Mouse (Mus musculus) stomach, embryonic 15.5 days (tissue): ENCODE data around the gene Lsm7. TPM values are rescaled to one million over a fixed set of nuclear protein-coding genes. Genes with fewer than 3 reads are reported as not detected.

Source experiments
- ATAC-seq: fragments of 200-750 bp; cut with Nextera tagmentation; 2 replicates; pipeline ENCODE4 v1.8.0; 2017; ENCODE audit warnings: low read depth, moderate number of reproducible peaks, moderate TSS enrichment; ENCODE audit not compliant: insufficient read depth, low FRiP score
- H3K27ac ChIP-seq: fragments of 300-500 bp; sonication (generic); 2 replicates; pipeline ENCODE4 v1.5.1; 2015; ENCODE audit warnings: mild to moderate bottlenecking, inconsistent platforms
- H3K27me3 ChIP-seq: fragments of 300-500 bp; sonication (generic); replicated peaks from 2 replicates; pipeline ENCODE4 v1.6.1; 2015; ENCODE audit warnings: inconsistent platforms
- H3K36me3 ChIP-seq: fragments of 300-500 bp; sonication (generic); 2 replicates; pipeline ENCODE4 v1.6.1; 2015; ENCODE audit warnings: inconsistent platforms
- H3K4me1 ChIP-seq: fragments of 300-500 bp; sonication (generic); 2 replicates; pipeline ENCODE4 v1.6.1; 2015; ENCODE audit warnings: inconsistent platforms
- H3K4me2 ChIP-seq: fragments of 300-500 bp; sonication (generic); 2 replicates; pipeline ENCODE4 v1.6.1; 2015; ENCODE audit warnings: mild to moderate bottlenecking, inconsistent platforms
- H3K4me3 ChIP-seq: fragments of 300-500 bp; sonication (generic); replicated peaks from 2 replicates; pipeline ENCODE4 v1.5.1; 2015; ENCODE audit warnings: inconsistent platforms
- H3K9ac ChIP-seq: fragments of 300-500 bp; sonication (generic); 2 replicates; pipeline ENCODE4 v1.6.1; 2015; ENCODE audit warnings: inconsistent platforms
- H3K9me3 ChIP-seq: fragments of 300-500 bp; sonication (generic); 2 replicates; pipeline ENCODE4 v1.6.1; 2016; ENCODE audit warnings: inconsistent platforms
- WGBS: fragments of 180-500 bp; shearing (Covaris S2); methylation state at CpG from one replicate; pipeline ENCODE4 v1.1.7; 2015; 5-methylcytosine and 5-hydroxymethylcytosine counted together
- polyA plus RNA-seq: library from polyadenylated mRNA; unstranded; fragments of >200 nt; fragmentation: Nextera tagmentation; extraction: Ambion mirVana; gene quantifications from 2 replicates; pipeline ENCODE4 v1.2.1, GENCODE M21; 2015

Lsm7 gene
- polyA plus RNA-seq: 245 and 261 TPM in 2 replicates

DNA sequence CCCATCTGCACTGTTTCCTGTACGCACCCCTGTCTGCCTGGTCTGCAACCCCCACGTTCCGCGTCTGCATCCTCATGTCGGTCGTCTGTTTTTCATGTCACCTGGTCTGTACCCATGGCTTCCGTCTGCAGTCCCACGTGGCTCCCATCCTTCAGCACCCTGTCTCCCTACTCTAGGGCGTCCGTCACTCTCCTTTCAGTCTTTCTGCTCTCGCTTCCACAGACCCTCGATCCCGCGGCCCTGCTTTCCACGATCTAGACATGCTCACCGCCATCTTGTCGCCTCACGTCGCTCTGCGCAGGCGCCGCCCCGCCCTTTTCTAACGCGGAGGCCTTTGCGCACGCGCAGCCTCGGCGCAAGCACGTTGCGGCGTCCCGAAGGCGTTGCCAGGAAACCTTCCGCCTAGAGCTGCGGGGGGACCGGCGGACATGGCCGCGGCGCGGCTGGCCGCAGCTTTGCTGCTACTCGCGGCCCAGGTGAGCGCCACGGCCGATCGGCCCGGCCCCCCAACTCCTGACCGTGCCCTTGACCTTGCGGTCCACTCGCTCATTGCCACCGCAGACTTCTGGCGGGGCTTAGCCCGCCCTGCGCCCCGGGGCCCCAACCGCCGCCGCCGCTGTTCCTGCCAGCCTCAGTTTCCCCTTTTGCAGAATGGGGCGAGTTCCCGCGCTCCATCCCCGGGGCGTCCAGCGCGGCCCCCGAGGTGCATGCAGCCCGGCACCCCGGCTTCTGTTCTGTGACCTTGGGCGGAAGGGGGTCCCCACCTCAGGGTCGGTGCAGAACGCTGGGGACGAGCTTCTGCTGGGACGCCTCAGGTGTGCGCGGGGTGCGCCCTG is at the start of gene Lsm7, which contains the start of gene Sppl2b:
TSS of gene Lsm7 (minus strand) at position 297 of the 836 bp plus-strand sequence.
TSS of gene Sppl2b (plus strand) at position 363 of the 836 bp plus-strand sequence.
- peaks cover 15% of the 10 kb centered on the region for H3K36me3 ChIP-seq
- under 1% methylated on average over 81 of the region's 81 CpGs for WGBS
- no peaks in the 10 kb centered on the region for H3K27me3 ChIP-seq
- no peaks in the 10 kb centered on the region for H3K9me3 ChIP-seq
- H3K4me3 ChIP-seq: peak within 1 kb of the TSS; percentile 86
- ATAC-seq: peak; percentile 74
- peak within 1 kb of the TSS; percentile 99 for H3K4me2 ChIP-seq
- peaks cover 38% of the 10 kb centered on the region for H3K4me1 ChIP-seq
- H3K9ac ChIP-seq: peak within 1 kb of the TSS; percentile 66
- 0 out of 2 replicates have a peak within 1 kb of the TSS, but pooled peaks have one; percentile 40 for H3K27ac ChIP-seq

DNA sequence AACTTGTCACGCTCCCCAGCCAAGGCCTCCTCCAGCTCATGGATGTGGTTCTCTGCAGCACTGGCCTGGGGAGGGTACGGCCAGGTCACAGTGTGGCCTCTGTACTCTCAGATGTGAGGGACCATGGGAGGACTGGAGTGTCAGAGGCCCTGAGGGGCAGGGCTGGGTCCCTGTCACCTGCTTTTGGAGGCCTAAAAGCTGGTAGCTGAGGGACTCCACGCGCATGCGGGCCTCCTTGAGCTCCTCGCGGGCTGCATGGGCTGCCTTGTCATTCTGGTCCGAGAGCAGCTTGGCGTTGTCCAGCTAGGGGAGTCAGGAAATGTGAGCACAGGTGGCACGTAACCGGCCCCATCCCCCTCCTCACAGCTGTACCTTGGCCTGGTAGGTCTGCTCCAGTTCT is 49.7 kb upstream of the Lsm7 start:
- H3K4me1 ChIP-seq: peaks cover 8% of the 10 kb centered on the region
- H3K27ac ChIP-seq: no peak overlapping the region
- no peak overlapping the region for H3K4me3 ChIP-seq
- WGBS: 90% methylated on average over 11 of the region's 11 CpGs
- H3K36me3 ChIP-seq: peaks cover 51% of the 10 kb centered on the region
- no peak for ATAC-seq
- no peak overlapping the region for H3K9ac ChIP-seq
- H3K27me3 ChIP-seq: no peaks in the 10 kb centered on the region
- no peaks in the 10 kb centered on the region for H3K9me3 ChIP-seq
- no peak overlapping the region for H3K4me2 ChIP-seq

DNA sequence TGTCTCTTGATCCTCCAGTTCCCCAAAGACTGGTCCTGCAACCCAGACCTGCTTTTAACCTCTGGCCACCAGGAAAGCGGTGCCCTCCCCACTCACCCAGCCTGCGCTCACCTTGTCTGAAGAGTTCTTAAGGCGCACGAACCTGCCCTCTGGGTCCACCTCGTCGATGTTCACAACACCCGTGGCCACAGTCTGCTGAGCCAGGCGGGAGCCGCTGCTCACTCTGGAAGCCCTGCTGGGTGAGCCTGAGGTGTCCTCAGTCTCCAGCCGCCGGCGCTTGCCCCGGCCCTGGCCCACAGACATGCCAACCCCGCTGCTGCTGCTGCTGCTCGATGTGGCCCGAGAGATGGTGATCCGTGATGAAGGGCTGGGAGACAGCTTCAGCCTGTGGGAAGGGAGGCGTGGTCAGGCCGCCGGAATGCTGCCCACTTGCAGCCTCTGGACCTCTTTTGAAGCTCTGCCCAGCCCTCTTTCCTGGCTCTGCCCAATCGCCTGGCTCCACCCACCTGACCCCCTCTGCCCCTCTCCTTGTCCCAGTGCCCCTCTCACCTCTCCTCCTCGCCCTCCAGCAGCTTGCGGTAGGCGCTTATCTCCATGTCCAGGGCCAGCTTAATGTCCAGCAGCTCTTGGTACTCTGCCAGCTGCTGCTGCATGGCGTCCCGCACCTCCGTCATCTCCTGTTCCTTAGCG is 49.1 kb upstream of the Lsm7 start:
- Histone ChIP-seq H3K4me2 (no peak overlapping the region), H3K27ac (no peak overlapping the region), H3K36me3 (peaks cover 52% of the 10 kb centered on the region), H3K9ac (no peak overlapping the region), H3K27me3 (no peaks in the 10 kb centered on the region), H3K4me1 (peaks cover 13% of the 10 kb centered on the region), H3K4me3 (no peak overlapping the region), H3K9me3 (no peaks in the 10 kb centered on the region)
- no peak for ATAC-seq
- 82% methylated on average over 28 of the region's 28 CpGs for WGBS

DNA sequence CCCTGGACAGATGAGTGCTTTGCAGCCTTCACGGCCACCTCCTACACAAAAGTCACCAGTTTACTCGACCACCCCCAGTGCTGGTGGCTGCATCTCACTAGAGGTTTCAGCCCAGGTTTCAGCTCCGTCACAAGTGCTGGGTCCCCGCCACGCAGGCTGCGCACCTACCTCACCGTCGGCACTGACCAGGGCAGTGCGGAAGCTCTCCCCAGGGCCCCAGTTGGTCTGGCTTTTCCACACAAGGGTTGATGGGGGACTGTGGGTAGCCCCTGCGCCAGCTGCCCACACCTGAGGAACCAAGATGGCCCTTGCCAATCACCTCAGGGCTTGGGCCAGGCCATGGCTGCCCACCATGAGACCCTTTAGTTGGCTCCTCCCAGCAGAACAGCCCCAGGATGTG is 48.3 kb upstream of the Lsm7 start:
- Histone ChIP-seq H3K27ac (no peak overlapping the region), H3K27me3 (no peaks in the 10 kb centered on the region), H3K4me2 (no peak overlapping the region), H3K4me3 (no peak overlapping the region), H3K36me3 (peaks cover 57% of the 10 kb centered on the region), H3K9me3 (no peaks in the 10 kb centered on the region), H3K4me1 (peaks cover 19% of the 10 kb centered on the region), H3K9ac (no peak overlapping the region)
- no peak for ATAC-seq
- WGBS: 89% methylated on average over 10 of the region's 10 CpGs

DNA sequence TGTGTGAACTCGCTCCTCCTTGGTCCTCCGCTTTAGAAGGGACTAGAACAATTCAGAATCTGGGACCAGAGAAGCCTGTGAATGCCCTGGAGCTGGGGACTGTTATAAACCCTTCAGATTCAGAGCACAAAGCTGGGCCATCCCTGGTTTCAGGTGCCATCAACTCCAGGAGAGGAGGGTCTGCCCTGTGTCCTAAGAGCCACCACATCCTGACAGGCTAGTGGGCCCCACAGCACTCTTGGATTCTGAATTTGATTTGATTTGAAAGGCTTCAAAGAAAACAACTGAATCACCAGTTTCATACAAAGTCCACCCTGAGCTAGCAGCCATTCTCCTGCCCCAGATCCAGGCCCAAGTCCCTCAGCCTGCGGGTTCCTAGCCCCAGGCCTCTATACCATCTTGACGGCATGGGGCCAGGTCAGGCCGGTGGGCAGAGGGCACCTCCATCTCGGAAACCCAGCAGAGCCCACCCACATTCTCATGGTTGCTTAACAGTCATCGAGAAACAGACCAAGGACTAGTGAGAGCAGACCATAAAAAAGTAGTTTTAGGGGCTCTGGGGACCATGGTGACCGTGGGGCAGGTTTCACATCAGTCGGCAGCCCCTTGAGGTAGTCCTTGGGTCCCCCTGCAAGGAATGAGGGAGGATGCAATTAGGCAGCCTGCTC is 47.4 kb upstream of the Lsm7 start:
- Histone ChIP-seq H3K27ac (no peak overlapping the region), H3K4me1 (peaks cover 19% of the 10 kb centered on the region), H3K4me2 (no peak overlapping the region), H3K9ac (no peak overlapping the region), H3K27me3 (no peaks in the 10 kb centered on the region), H3K4me3 (no peak overlapping the region), H3K9me3 (no peaks in the 10 kb centered on the region), H3K36me3 (peaks cover 49% of the 10 kb centered on the region)
- ATAC-seq: no peak
- 92% methylated on average over 9 of the region's 9 CpGs for WGBS

DNA sequence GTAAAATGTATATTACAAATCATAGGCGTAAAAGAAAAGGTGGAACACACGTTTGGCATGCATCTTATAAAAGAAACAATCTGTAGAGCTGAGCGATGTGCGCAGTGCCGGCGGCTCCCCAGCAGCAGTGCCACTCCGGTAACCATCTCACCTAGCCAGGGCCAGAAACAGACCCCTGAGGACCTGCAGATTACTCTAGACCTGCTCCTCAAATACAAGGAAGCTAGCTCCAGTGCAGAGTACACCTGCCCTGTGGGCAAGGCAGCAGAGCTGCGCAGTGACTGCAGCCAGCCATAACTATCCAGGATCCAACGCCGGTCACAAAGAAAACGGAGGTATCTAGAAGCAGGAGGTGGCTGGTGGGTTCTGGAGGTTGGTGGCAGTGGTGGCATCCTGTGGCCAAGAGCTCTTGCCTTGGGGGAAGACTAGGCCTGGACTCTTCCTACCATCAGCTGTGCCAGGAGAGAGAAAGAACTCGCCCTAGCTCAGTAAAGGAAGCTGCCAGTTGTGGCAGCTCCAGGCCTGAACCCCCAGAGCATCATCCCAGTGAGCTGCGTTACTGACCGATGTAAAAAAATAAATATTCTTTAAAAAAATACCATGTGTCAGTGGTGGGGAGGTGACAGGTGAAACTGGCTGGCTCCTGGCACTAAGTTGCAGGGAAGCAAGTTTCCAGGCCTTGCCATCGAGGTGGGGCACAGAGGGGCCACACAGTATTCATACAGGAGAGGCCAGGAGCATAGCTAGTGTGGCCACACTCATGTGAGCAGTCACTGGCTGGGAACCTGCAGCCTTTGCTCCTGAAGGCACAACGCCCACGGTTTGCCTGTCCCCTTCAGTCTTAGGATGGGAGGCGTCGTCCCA is 46.6 kb upstream of the Lsm7 start:
- H3K27me3 ChIP-seq: no peaks in the 10 kb centered on the region
- H3K4me2 ChIP-seq: peak overlapping the region; percentile 42
- peak overlapping the region; percentile 69 for H3K27ac ChIP-seq
- 86% methylated on average over 19 of the region's 19 CpGs for WGBS
- no peak overlapping the region for H3K9ac ChIP-seq
- peaks cover 45% of the 10 kb centered on the region for H3K36me3 ChIP-seq
- H3K4me1 ChIP-seq: peaks cover 19% of the 10 kb centered on the region
- ATAC-seq: no peak
- peak overlapping the region; percentile 97; the same call in 1 of the 2 replicates for H3K4me3 ChIP-seq
- H3K9me3 ChIP-seq: no peaks in the 10 kb centered on the region

DNA sequence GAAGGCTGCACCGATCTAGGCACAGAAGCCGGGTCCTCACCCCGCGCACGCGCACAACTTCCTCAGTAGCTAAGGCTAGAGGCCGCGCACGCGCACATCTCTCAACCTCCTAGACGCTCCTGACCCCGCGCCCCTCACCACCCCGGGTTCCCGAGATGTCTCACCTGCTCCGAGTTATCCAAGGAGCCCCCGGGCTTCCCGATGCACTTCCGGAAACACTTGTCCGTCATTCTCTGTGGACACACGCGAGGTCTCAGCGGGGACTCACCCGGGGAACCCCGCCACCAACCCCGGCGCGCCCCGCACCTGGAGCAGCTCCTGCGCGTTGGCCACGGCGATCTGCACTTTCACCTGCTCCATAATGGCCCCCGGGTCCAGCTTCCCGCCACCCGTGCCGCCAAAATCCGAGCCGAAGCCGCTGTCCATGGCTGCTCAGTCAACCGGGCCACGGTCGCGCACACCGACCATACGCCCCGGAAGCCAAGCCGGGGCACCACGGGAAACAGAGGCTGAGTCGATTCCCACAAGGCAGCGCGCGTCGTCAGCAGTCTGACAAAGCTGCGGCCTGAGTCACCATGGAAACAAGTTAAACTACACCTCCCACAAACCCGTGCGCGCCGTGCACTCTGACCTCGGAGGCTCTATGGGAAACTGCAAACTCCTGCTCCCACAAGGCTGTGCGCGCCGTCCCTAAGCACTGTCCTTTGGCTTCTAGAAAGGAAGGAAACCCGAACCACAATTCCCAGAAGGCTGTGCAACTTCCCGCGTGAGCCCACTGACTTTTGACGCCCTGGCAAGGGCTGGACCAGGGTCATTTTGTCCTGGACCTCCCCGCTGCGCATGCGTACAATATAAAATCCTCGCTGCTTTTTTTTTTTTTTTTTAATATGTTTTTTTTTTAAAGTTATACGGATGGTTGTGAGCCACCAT is 45.6 kb upstream of the Lsm7 start, which contains the start of gene Timm13:
TSS of gene Timm13 (minus strand) at position 652 of the 930 bp plus-strand sequence.
- Histone ChIP-seq H3K9me3 (no peaks in the 10 kb centered on the region), H3K9ac (peak within 1 kb of the TSS; percentile 87), H3K27me3 (no peaks in the 10 kb centered on the region), H3K36me3 (peaks cover 39% of the 10 kb centered on the region), H3K4me1 (peaks cover 19% of the 10 kb centered on the region), H3K27ac (peak within 1 kb of the TSS; percentile 83), H3K4me3 (peak within 1 kb of the TSS; percentile 97), H3K4me2 (peak within 1 kb of the TSS; percentile 95)
- ATAC-seq: peak; percentile 95
- under 1% methylated on average over 72 of the region's 72 CpGs for WGBS

DNA sequence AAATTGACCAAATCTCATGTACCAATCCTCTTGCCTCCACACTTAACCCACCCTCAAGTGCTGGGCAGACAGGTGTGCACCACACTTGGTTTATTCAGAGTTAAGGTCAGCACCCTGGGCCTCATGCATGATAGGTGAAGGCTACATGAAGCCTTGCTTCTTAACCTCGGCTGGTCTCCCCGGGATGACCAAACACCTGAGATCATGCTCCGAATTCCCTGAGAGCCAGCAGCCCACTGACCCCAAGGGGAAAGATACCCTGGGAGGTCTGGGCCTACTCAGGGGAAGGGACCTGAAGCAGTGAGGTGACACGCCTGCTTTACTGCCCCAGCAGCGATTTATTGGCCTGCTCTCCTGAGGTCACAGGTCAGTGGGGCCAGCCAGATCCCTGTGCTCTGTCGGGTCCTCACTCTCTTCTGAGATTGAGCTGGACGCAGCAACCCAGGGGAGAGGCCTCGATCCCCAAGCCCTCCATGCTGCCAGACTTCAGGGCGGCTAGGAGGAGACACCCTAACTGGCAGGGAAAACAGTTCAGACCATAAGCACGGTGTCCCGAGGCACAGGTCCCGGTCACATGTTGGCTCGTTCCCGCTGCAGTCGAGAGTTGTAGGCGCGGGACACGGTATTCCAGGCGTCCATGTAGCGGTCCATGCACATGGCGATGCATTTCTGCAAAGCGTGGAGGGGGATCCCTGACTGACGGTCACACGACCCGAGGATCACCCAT is 44.7 kb upstream of the Lsm7 start:
- Histone ChIP-seq H3K9me3 (no peaks in the 10 kb centered on the region), H3K27ac (no peak overlapping the region), H3K9ac (peak overlapping the region; percentile 87), H3K4me1 (peaks cover 19% of the 10 kb centered on the region), H3K4me3 (peak overlapping the region; percentile 97), H3K27me3 (no peaks in the 10 kb centered on the region), H3K36me3 (peaks cover 34% of the 10 kb centered on the region), H3K4me2 (peak overlapping the region; percentile 95)
- no peak for ATAC-seq
- WGBS: 12% methylated on average over 25 of the region's 25 CpGs

DNA sequence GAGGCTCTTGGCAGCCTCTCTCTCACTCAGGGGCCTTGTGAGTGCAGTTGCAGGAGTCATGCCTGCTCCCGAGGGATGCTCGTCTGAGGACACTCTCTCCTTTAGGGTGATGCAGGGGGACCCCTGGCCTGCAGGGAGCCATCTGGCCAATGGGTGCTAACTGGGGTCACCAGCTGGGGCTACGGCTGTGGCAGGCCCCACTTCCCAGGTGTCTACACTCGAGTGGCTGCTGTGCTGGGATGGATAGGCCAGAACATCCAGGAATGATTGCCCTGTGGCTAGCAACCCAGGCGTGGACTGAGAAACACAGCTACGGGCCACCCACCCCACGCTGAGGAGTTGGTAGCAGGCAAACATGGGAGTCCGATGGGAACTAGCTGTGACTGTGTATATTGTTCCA is 44.1 kb upstream of the Lsm7 start:
- Histone ChIP-seq H3K4me1 (peaks cover 19% of the 10 kb centered on the region), H3K4me3 (peak overlapping the region; percentile 97), H3K9ac (no peak overlapping the region), H3K36me3 (peaks cover 28% of the 10 kb centered on the region), H3K9me3 (no peaks in the 10 kb centered on the region), H3K27me3 (no peaks in the 10 kb centered on the region), H3K27ac (no peak overlapping the region), H3K4me2 (peak overlapping the region; percentile 95; the same call in 1 of the 2 replicates)
- ATAC-seq: no peak
- WGBS: 81% methylated on average over 8 of the region's 8 CpGs
